Mouse (Mus musculus) mesoderm, embryonic 11.5 days (tissue): Measurements from ENCODE around the gene Dapk1.

Experiments
- DNase-seq: peaks from one replicate; pipeline ENCODE4 v3.0.0-alpha.2; 2012; ENCODE audit warnings: low read depth, low spot score

Dapk1 gene

DNA sequence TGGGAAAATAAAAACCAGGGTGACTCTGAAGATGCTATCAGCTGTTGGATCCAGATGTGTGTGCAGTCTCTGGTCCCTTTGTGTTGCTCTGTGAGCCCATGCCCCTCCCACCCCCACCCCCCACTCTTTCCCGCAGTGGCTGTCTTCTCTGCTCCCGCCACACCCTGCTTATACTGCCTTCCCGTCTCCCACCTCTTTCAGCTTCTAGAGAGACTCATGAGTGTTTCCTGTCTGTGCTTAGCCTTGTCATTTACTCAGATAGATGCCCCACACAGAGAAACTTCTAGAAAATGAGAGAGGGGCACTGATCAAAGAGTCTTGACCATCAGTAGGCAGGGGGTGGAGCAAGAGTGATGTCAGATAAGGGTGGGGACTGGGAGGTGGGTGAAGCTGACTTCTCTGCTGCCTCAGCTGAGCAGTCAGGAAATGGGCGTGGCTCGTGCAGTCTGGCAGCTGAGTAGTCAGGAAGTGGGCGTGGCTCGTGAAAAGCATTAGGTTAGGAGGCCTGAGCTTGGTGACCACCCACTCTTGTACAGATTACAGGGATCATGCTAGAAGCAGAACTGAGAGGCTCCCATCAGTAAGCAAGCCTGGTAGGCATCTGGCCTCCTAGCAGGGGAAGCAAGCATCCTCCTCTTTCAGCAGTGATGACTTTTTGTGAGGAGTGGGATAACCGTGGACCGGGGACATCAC is 136.0 kb downstream of the Dapk1 start:
- DNase-seq: peak; percentile 88

DNA sequence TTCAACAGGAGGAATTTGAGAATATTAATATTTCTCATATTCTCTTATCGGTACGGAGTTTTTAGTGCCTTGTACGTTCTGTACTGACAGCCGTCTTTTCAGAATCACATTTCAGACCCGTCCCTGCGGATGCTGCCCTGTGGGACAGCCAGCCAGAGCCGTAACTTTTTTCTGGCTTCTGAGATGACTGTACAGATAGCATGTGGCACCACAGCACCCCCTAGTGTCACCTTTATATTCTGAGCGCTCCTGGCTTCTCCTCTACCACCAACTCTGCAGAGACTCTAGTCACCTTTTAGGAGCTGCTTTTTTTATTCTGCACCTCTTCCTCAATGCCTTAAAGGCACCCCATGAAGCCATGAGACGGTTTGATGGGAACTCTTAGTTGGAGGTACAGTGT is 136.7 kb downstream of the Dapk1 start:
- peak; percentile 87 for DNase-seq

DNA sequence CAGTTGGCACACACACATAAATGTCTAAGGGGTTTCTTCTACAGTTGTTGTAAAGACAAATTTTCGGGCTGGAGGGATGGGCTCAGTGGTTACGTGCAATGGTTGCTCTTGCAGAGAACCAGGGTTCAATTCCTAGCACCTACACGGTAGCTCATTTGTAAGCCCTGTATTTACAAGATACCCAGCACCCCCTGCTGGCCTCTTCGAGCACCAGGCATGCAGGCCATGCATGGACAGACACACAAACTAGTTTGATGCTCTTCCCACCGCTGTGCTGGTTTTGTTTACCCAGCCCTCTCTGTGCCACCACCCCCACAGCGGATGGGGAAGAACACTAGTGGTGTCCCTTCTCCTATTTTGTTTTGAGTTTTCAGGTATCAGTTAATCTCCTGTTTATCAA is 138.5 kb downstream of the Dapk1 start:
- DNase-seq: no peak

DNA sequence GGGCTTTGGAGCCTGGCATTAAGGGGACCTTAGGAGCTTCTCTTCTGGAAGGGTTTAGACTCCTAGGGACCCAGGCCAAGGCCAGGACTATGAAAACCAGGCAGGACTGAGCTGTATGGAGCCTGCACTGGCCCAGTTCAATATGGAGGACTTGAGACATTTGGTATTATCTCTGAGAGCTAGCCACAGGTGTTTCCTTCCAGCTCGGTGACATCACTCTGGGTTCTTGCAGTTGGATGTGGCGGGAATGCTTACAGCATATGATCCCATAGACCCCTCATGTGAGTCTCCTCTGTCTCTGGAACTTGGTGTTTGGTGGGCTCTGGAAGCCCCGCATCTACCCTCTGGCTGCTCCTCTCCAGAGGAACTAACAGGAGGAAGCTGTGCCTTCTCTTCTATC is 140.9 kb downstream of the Dapk1 start:
- DNase-seq: no peak

DNA sequence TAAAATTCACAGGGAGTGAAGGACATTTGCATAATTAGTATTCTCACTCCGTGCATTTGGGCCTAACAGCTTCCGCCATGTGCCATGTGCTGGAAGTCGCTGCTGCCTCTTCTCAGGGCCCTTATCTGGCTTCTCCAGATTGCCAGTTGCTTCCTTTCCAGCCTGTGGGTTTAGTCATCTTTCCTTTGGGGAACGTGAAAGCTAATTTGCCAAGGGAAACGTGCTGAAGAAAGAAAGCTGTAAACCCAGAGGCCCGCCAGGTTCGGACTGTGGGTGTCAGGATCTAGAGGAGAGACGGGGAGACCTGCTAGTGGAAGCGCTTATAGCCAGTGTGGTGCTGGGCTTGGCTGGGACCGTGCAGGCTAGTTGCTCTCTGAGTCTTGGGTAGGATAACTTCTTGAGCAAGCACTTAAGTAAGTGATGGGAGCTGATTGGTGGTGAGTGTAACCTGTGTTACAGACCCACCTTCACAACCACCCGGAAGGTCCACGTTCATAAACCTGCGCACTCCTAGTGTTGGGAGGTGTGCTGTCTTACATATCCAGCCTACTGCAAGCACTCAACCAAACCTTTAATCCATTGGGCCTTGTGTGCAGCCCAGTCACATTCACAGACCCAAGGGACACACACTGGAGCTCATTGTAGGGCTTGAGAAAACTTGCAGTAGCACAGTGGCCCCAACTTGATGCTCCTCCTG is 141.8 kb downstream of the Dapk1 start:
- DNase-seq: no peak

DNA sequence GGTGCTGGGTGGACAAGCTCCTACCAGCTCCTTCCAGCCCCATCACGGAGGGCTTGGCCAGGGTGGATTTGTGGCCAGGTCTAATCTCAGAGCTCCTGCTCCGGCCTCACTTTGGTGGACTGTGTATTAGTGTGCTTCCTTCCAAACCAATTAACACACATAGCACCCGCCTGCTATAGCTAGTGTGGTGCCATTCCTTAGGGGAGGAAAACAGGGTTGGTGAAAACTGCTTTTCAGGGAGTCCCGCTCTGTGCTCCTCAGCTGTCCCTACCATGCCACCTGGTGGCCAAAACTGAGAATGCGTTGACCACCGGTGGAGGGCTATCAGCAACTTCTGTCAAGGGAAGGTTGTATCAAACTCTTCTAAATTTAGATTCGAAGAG is 142.3 kb downstream of the Dapk1 start:
- peak; percentile 84 for DNase-seq

DNA sequence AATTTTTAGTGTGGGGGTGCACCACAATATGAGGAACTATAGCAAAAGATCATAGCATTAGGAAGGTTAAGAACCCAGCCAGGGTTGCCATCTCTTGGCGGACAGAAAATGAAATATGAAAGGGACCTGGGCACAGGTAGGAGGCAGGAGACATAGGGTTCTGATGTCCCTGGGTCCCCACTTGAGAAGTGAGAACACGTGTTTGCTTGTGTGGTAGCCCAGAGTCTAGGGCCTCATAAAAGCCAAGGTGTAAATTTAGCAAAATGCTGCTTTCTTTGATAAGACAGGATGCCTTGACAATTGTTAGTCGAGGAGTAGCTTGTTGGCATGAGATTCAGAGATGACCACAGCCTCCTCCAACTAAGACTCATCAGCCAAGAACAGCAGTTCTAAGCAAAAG is 143.0 kb downstream of the Dapk1 start:
- DNase-seq: no peak

DNA sequence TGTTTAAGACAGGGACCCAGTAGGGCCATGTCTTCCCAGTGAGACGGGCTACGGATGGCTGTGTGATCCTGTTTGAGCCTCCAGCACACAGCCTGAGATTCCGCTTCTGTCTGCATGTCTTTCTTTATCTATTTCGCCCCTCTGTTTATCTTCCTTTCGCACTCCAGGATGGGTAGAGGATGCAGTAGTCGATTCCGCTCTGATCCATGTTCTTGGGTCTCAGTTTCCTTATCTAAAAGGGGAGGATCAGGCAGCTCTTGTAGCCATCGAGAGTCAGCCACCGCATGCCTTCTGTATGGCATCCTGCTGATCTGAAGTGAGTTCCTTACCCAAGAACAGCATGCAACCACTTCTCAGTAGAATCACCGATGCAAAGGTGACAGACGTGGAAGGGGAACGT is 143.6 kb downstream of the Dapk1 start:
- DNase-seq: no peak

DNA sequence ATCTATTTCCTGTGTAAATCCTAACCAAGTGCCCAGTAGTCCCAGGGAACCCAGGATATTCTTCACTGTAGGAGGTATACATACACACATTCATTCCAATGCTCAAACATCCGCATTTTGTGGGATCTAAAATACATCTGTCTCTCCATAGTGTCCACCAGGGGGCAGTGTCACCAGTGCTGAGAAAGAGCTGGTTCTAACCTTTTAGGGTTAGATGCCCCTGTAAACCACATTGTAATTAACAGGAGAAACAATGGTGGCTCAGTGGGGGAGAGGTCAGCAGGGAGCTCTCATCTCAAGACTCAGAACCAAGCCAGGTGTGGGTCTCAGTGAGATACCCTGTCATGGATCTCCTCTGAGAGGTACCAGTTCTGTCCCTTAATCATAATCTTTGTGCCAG is 144.5 kb downstream of the Dapk1 start:
- DNase-seq: peak; percentile 67

DNA sequence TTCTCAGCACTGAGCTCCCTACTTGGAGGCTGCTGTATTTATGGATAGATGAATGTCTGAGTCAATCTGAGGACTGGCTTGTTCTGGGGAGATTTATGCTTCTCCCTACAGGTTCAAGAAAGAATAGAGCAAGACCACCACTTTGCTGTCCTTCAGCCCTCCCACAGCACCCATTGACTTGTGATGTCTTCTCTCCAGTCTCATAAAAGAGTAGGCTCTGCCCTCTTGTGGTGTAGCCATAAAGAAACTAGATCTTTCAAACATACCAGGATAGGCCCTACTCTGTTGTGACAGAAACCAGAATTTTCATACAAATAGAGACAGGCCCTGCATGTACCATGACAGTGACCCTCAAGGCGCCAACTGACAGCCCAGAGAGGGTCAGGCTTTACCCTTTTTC is 145.5 kb downstream of the Dapk1 start:
- DNase-seq: no peak

DNA sequence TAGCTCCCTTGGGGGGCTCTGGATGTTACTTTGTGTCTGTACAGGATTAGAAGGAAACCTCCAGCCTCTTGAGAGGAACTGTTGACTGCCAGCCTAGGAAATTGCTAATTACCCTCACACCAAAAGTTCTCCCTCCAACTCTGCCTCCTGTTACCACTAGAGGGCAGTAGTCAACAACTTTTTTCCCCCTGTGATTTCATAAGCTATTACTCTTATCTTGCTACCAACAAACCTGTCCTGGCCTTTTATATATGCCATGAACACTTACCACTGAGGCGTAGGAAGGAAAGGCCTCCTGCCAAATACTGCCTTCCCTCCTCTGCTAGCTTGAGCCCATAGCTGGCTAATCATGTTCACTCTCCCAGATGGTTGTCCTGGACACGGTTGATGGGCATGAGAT is 146.8 kb downstream of the Dapk1 start:
- DNase-seq: peak; percentile 35

DNA sequence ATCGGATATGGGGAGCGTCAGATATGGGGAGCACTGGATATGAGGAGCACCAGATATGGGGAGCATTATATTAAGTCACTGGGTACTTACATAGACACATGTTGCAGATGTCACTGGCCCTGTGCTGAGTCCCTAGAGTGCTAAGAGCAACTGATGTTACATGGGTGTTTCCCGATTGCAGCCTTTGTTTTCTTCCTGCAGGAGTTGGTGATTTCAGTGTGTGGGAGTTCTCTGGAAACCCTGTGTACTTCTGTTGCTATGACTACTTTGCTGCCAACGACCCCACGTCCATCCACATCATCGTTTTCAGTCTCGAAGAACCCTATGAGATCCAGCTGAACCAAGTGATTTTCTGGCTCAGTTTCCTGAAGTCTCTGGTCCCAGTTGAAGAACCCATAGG is 149.2 kb downstream of the Dapk1 start:
- no peak for DNase-seq

DNA sequence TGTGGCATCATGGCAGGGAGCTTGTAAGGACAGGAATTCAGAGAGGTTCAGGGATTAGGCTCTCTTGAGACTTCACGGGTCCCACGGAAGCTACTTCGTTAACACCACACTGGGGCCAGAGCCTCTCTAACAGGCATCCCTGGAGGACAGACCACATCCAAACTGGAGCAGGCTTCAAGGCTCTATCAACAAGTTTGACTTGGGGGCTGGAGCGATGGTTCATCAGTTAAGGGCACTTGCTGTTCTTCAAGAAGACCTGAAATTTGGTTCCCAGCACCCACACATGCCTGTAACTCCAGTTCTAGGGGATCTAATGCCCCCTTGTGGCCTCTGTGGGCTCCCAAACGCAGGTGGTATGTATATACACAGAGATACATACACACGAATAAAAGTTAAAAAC is 151.5 kb downstream of the Dapk1 start:
- DNase-seq: no peak

DNA sequence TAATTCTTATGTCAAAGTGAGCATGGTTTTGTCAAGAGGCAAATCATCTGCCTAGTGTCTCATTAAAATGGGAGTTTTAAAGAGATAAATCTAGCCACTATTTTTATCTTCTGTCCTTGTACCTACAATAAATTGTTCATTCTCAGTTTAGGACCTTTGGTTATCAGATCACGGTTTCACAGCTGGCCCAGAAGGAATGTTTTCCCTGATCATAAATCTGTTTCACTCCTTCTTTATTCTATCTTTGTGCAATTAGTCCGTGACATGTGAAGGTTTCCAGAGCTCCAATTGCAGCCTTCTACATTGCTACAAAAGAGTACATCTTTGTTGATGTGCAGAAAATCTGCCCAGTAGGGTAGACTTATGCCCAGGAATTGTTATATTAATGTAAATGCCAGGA is 153.5 kb downstream of the Dapk1 start:
- DNase-seq: no peak

DNA sequence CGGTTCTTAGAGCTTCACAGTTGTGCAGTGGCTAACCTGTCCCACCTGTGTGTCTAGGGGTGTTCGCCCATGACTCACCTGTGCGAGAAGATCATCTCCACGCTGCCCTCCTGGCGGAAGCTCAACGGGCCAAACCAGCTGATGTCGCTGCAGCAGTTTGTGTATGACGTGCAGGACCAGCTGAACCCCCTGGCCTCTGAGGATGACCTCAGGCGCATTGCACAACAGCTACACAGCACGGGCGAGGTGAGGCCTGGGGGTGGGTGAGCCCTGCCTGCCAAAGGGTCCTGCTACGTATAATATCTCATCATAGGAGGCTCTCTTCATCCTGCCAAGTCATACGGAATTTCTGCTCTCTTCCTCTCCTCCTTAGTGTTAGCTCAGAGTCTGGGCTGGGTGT is 155.5 kb downstream of the Dapk1 start:
- no peak for DNase-seq

DNA sequence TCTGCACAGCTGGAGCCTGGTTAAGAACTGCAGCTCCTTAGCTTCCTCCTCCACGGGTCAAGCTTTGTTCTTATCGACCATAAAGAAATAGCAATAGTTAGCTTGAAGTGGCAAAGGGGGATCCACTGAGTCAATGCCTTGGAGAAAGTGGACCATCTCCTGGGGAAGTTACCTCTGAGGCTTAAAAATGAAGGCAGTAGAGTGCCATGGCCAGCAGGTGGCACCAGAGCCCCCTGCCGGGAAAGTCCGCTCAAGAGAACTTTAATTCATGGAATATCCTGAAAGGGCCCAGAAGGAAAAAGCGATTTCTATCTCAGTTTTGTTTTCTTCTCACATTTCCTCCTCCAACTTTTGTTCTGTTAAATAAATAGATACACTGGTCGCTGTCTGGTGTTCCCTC is 157.4 kb downstream of the Dapk1 start:
- peak; percentile 59 for DNase-seq

DNA sequence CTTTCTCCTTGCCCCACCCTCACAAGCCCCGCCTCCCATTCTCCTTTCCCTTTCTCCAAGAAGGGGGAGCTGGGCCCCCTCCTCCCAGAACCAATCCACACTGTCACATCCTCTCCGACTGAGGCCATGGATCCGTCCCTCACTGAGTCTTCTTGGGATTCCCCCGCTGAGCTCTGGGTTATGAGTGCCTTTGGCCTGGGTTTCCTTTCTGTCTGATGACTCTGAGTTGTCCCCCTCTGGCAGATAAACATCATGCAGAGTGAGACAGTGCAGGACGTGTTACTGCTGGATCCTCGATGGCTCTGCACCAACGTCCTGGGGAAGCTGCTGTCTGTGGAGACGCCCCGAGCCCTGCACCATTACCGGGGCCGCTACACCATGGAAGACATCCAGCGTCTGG is 158.6 kb downstream of the Dapk1 start:
- no peak for DNase-seq

DNA sequence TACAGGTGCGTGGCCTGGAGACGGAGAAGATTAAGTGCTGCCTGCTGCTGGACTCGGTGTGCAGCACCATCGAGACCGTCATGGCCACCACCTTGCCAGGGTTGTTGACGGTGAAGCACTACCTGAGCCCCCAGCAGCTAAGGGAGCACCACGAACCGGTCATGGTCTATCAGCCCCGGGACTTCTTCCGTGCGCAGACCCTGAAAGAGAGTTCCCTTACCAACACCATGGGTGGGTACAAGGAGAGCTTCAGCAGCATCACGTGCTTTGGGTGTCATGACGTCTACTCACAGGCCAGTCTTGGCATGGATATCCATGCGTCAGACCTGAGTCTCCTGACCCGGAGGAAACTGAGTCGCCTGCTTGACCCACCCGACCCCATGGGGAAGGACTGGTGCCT is 159.4 kb downstream of the Dapk1 start:
- no peak for DNase-seq

DNA sequence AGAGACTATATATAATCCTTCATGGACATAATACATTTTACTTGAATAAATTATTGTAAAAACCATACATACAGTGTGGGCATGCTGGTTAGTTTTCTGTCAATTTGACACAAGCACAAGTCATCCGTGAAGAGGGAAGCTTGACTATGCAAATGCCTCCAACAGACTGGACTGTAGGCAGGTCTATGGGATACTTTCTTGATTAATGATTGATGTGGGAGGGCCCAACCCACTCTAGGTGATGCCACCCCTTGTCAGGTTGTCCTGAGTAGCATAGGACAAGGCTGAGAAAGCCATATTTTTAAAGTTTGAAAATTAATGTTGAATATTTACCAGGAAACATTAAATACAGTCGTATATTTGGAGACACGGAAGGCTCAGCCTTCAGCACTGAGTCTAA is 178.8 kb downstream of the Dapk1 start:
- DNase-seq: no peak

DNA sequence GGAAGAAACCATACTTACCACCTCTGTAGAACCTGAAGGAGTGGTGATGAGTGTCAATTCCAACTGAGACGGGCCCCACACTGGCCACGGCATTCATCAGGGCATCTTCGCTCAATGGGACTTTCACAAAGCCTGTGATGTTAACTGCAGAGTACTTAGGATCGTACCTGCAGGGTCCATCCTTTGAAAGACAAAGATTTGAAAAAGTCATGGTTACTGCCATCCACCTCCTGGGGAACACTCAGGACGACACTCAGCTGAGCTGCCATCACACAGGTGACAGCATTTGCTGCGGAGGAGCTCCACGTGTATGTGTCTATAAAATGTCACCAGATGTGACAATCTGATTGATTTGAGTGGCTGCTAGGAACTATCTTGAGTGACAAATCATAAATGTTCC is 181.6 kb downstream of the Dapk1 start:
- no peak for DNase-seq

DNA sequence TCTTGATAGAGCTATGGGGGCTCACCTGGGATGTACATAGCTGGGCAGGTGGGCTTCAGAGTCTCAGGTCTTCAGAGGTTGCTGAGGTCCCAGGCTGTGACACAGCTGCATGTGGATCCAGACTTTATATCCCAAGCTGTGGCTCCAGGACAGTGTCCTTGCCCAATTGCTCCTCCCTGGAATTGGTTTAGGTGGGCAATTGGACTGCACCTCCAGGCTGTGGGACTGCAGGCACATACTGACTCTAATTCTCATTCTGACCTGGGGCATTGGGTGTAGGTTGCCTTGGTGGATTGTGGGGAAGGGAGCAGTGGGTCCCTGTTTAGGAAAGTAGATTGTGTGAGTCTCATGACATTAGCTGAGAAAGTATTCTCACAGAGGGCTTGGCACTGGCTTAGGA is 184.5 kb downstream of the Dapk1 start, which contains the start of gene BC051665:
TSS of gene BC051665 (minus strand) at position 101 of the 400 bp plus-strand sequence.
- no peak for DNase-seq

DNA sequence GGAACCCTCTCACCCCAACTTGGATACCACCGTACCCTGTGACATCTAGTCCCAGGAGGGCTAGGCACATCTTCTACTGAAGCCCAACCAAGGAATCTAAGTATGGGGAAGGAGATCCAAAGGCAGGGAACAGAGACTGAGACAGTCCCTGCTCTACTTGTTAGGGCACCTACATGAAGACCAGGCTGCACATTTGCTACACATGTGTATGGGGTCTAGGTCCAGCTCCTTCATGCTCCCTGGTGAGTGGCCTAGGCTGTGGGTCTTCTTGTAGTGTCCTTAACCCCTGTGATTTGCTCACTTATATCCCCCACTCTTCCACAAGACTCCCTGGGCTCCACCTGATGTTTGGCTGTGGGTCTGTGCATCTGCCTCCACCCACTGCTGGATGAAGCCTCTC is 187.7 kb downstream of the Dapk1 start:
- no peak for DNase-seq

DNA sequence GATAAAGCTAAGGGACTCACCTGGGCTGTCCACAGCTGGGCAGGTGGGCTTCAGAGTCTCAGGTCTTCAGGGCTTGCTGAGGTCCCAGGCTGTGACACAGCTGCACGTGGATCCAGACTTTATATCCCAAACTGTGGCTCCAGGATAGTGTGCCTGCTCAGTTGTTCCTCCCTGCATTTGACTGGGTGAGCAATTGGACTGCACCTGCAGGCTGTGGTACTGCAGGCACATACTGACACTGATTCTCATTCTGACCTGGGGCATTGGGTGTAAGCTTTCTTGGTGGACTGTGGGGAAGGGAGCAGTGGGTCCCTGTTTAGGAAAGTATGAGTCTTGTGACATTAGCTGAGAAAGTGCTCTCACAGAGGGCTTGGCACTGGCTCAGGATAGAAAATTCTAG is 201.0 kb downstream of the Dapk1 start, which contains the start of gene Ctsll3:
TSS of gene Ctsll3 (minus strand) at position 101 of the 400 bp plus-strand sequence.
- no peak for DNase-seq
